Mouse (Mus musculus) midbrain, embryonic 12.5 days (tissue): ENCODE results near the gene Tor1b. TPM values are rescaled to one million over a fixed set of nuclear protein-coding genes. Genes with fewer than 3 reads are reported as not detected.
A peak's percentile ranks its signal among the peaks of the same experiment; 100 is the strongest.
"Not testable (repeated sequence)": the region's sequence is repeated elsewhere in the genome, so short reads cannot be mapped to it uniquely, and the experiment has no call there.

Experiments
- ATAC-seq: fragments of 200-750 bp; cut with Nextera tagmentation; 2 replicates; pipeline ENCODE4 v1.8.0; 2017; ENCODE audit warnings: low read depth, moderate TSS enrichment, moderate library complexity; ENCODE audit not compliant: low FRiP score
- H3K27ac ChIP-seq: fragments of 300-500 bp; sonication (generic); replicated peaks from 2 replicates; pipeline ENCODE4 v1.5.1; 2016; ENCODE audit warnings: mild to moderate bottlenecking
- H3K27me3 ChIP-seq: fragments of 300-500 bp; sonication (generic); 2 replicates; pipeline ENCODE4 v1.6.1; 2016; ENCODE audit warnings: mild to moderate bottlenecking
- H3K36me3 ChIP-seq: fragments of 300-500 bp; sonication (generic); 2 replicates; pipeline ENCODE4 v1.6.1; 2016
- H3K4me1 ChIP-seq: fragments of 300-500 bp; sonication (generic); 2 replicates; pipeline ENCODE4 v1.6.1; 2016
- H3K4me2 ChIP-seq: fragments of 300-500 bp; sonication (generic); replicated peaks from 2 replicates; pipeline ENCODE4 v1.6.1; 2016; ENCODE audit warnings: mild to moderate bottlenecking, moderate library complexity
- H3K4me3 ChIP-seq: fragments of 300-500 bp; sonication (generic); 2 replicates; pipeline ENCODE4 v1.5.1; 2016; ENCODE audit warnings: mild to moderate bottlenecking
- H3K9ac ChIP-seq: fragments of 300-500 bp; sonication (generic); replicated peaks from 2 replicates; pipeline ENCODE4 v1.6.1; 2016; ENCODE audit warnings: mild to moderate bottlenecking, moderate library complexity
- H3K9me3 ChIP-seq: fragments of 300-500 bp; sonication (generic); 2 replicates; pipeline ENCODE4 v1.6.1; 2016; ENCODE audit warnings: mild to moderate bottlenecking
- WGBS: fragments of 180-500 bp; shearing (Covaris S2); methylation state at CpG from one replicate; pipeline ENCODE4 v1.1.7; 2016; 5-methylcytosine and 5-hydroxymethylcytosine counted together
- polyA plus RNA-seq: library from polyadenylated mRNA; unstranded; fragments of >200 nt; fragmentation: Nextera tagmentation; extraction: Ambion mirVana; gene quantifications from 2 replicates; pipeline ENCODE4 v1.2.1, GENCODE M21; 2016

The Tor1b gene
- polyA plus RNA-seq, 1 experiment from 2014 or later, result 22.2 TPM

- Histone ChIP-seq H3K27me3 (no peaks in the 10 kb centered on the region; the same call in 1 of the 2 replicates), H3K4me2 (no peak overlapping the region), H3K4me1 (peaks cover 9% of the 10 kb centered on the region), H3K9me3 (no peaks in the 10 kb centered on the region), H3K4me3 (no peak overlapping the region), H3K36me3 (no peaks in the 10 kb centered on the region), H3K27ac (no peak overlapping the region), H3K9ac (no peak overlapping the region)
- ATAC-seq, result no peak
- 23% methylated on average over 7 of the region's 7 CpGs for WGBS
Observed at GRCm38 (mm10) chr2:30933917-30934450, 18.8 kb upstream of the Tor1b start.

- no peak overlapping the region for H3K9ac ChIP-seq
- no peaks in the 10 kb centered on the region for H3K36me3 ChIP-seq
- H3K9me3 ChIP-seq, result no peaks in the 10 kb centered on the region
- ATAC-seq, result no peak
- H3K4me2 ChIP-seq, result no peak overlapping the region
- no peaks in the 10 kb centered on the region; the same call in 1 of the 2 replicates for H3K27me3 ChIP-seq
- no peak overlapping the region for H3K27ac ChIP-seq
- no peak overlapping the region for H3K4me3 ChIP-seq
- no peaks in the 10 kb centered on the region for H3K4me1 ChIP-seq
- WGBS, result 77% methylated on average over 3 of the region's 3 CpGs
Observed at GRCm38 (mm10) chr2:30936808-30937207, 16.0 kb upstream of the Tor1b start.

- no peaks in the 10 kb centered on the region for H3K9me3 ChIP-seq
- H3K4me3 ChIP-seq, result no peak overlapping the region
- peaks cover under 1% of the 10 kb centered on the region; the same call in 1 of the 2 replicates for H3K27me3 ChIP-seq
- H3K4me1 ChIP-seq, result no peaks in the 10 kb centered on the region
- H3K9ac ChIP-seq, result no peak overlapping the region
- no peak overlapping the region for H3K4me2 ChIP-seq
- ATAC-seq, result no peak
- H3K36me3 ChIP-seq, result no peaks in the 10 kb centered on the region
- WGBS, result 87% methylated on average over 8 of the region's 8 CpGs
- H3K27ac ChIP-seq, result no peak overlapping the region
Observed at GRCm38 (mm10) chr2:30937731-30938130, 15.0 kb upstream of the Tor1b start.

- no peak overlapping the region for H3K4me3 ChIP-seq
- H3K36me3 ChIP-seq, result no peaks in the 10 kb centered on the region
- no peaks in the 10 kb centered on the region for H3K4me1 ChIP-seq
- no peak for ATAC-seq
- no peaks in the 10 kb centered on the region for H3K9me3 ChIP-seq
- H3K9ac ChIP-seq, result no peak overlapping the region
- H3K27ac ChIP-seq, result no peak overlapping the region
- no peak overlapping the region for H3K4me2 ChIP-seq
- 46% methylated on average over 4 of the region's 4 CpGs for WGBS
- H3K27me3 ChIP-seq, result peaks cover 6% of the 10 kb centered on the region; the same call in 1 of the 2 replicates
Observed at GRCm38 (mm10) chr2:30938574-30938991, 14.2 kb upstream of the Tor1b start.

- Histone ChIP-seq H3K9ac (no peak overlapping the region), H3K9me3 (no peaks in the 10 kb centered on the region), H3K27me3 (peaks cover 6% of the 10 kb centered on the region; the same call in 1 of the 2 replicates), H3K27ac (no peak overlapping the region), H3K4me3 (no peak overlapping the region), H3K36me3 (no peaks in the 10 kb centered on the region), H3K4me1 (no peaks in the 10 kb centered on the region), H3K4me2 (no peak overlapping the region)
- ATAC-seq, result no peak
- WGBS, result 94% methylated on average over 5 of the region's 5 CpGs
Observed at GRCm38 (mm10) chr2:30941586-30941985, 11.2 kb upstream of the Tor1b start.

- H3K36me3 ChIP-seq, H3K9me3 ChIP-seq, H3K4me2 ChIP-seq, H3K4me1 ChIP-seq, ATAC-seq, H3K4me3 ChIP-seq, H3K27me3 ChIP-seq, H3K27ac ChIP-seq, H3K9ac ChIP-seq: not testable (repeated sequence)
- WGBS, result 61% methylated on average over 7 of the region's 7 CpGs
Observed at GRCm38 (mm10) chr2:30942116-30942515, 10.6 kb upstream of the Tor1b start.

GRCm38 (mm10) chr2:30942603-30943011, 10.2 kb upstream of the Tor1b start:
- no peak overlapping the region for H3K9ac ChIP-seq
- ATAC-seq, result no peak
- no peak overlapping the region for H3K4me3 ChIP-seq
- WGBS, result 28% methylated on average over 16 of the region's 16 CpGs
- H3K36me3 ChIP-seq, result no peaks in the 10 kb centered on the region
- peak overlapping the region; percentile 36 for H3K4me2 ChIP-seq
- no peaks in the 10 kb centered on the region for H3K9me3 ChIP-seq
- peaks cover 6% of the 10 kb centered on the region; the same call in 1 of the 2 replicates for H3K27me3 ChIP-seq
- H3K4me1 ChIP-seq, result no peaks in the 10 kb centered on the region
- no peak overlapping the region for H3K27ac ChIP-seq

- no peaks in the 10 kb centered on the region for H3K9me3 ChIP-seq
- H3K9ac ChIP-seq, result no peak overlapping the region; the same call in 1 of the 2 replicates
- peak overlapping the region; percentile 83 for H3K27ac ChIP-seq
- H3K27me3 ChIP-seq, result no peaks in the 10 kb centered on the region
- peak overlapping the region; percentile 95 for H3K4me3 ChIP-seq
- 29% methylated on average over 5 of the region's 5 CpGs for WGBS
- peaks cover 27% of the 10 kb centered on the region for H3K4me1 ChIP-seq
- peaks cover 26% of the 10 kb centered on the region for H3K36me3 ChIP-seq
- ATAC-seq, result no peak; the same call in 1 of the 2 replicates
- H3K4me2 ChIP-seq, result peak overlapping the region; percentile 92
Observed at GRCm38 (mm10) chr2:30952457-30952823, 319 bp upstream of the Tor1b start.

GRCm38 (mm10) chr2:30954797-30955196, 2.0 kb downstream of the Tor1b start:
- ATAC-seq, result no peak
- peak overlapping the region; percentile 92 for H3K4me2 ChIP-seq
- H3K36me3 ChIP-seq, result peaks cover 50% of the 10 kb centered on the region
- no peaks in the 10 kb centered on the region for H3K9me3 ChIP-seq
- no peak overlapping the region for H3K27ac ChIP-seq
- peak overlapping the region; percentile 92; the same call in 1 of the 2 replicates for H3K9ac ChIP-seq
- peak overlapping the region; percentile 95; the same call in 1 of the 2 replicates for H3K4me3 ChIP-seq
- no peaks in the 10 kb centered on the region for H3K27me3 ChIP-seq
- WGBS, result 85% methylated on average over 6 of the region's 6 CpGs
- peaks cover 27% of the 10 kb centered on the region for H3K4me1 ChIP-seq

GRCm38 (mm10) chr2:30957511-30957910, 4.8 kb downstream of the Tor1b start:
- no peak overlapping the region for H3K9ac ChIP-seq
- H3K4me2 ChIP-seq, result no peak overlapping the region
- H3K4me3 ChIP-seq, result no peak overlapping the region
- no peaks in the 10 kb centered on the region for H3K27me3 ChIP-seq
- no peaks in the 10 kb centered on the region for H3K9me3 ChIP-seq
- no peak for ATAC-seq
- peaks cover 27% of the 10 kb centered on the region for H3K4me1 ChIP-seq
- peaks cover 77% of the 10 kb centered on the region for H3K36me3 ChIP-seq
- WGBS, result 89% methylated on average over 4 of the region's 4 CpGs
- no peak overlapping the region for H3K27ac ChIP-seq

- Histone ChIP-seq H3K27me3 (no peaks in the 10 kb centered on the region), H3K4me2 (no peak overlapping the region), H3K4me1 (peaks cover 22% of the 10 kb centered on the region), H3K27ac (no peak overlapping the region), H3K4me3 (no peak overlapping the region), H3K36me3 (peaks cover 89% of the 10 kb centered on the region), H3K9me3 (no peaks in the 10 kb centered on the region), H3K9ac (no peak overlapping the region)
- WGBS, result 93% methylated on average over 14 of the region's 14 CpGs
- no peak for ATAC-seq
Observed at GRCm38 (mm10) chr2:30958726-30959125, 6.0 kb downstream of the Tor1b start.

GRCm38 (mm10) chr2:30959856-30960255, 7.1 kb downstream of the Tor1b start:
- H3K27me3 ChIP-seq, result no peaks in the 10 kb centered on the region
- no peak for ATAC-seq
- no peak overlapping the region for H3K4me3 ChIP-seq
- H3K9ac ChIP-seq, result no peak overlapping the region
- H3K9me3 ChIP-seq, result no peaks in the 10 kb centered on the region
- peaks cover 100% of the 10 kb centered on the region for H3K36me3 ChIP-seq
- 63% methylated on average over 5 of the region's 5 CpGs for WGBS
- no peak overlapping the region for H3K27ac ChIP-seq
- H3K4me1 ChIP-seq, result peaks cover 11% of the 10 kb centered on the region
- H3K4me2 ChIP-seq, result no peak overlapping the region
